Mouse (Mus musculus): ENCODE data around the gene Cyp2c65. TPM values are rescaled to one million over a fixed set of nuclear protein-coding genes. Genes with fewer than 3 reads are reported as not detected.

Gene Cyp2c65
- polyA plus RNA-seq (2017; shearing (Covaris generic)): not detected

DNA sequence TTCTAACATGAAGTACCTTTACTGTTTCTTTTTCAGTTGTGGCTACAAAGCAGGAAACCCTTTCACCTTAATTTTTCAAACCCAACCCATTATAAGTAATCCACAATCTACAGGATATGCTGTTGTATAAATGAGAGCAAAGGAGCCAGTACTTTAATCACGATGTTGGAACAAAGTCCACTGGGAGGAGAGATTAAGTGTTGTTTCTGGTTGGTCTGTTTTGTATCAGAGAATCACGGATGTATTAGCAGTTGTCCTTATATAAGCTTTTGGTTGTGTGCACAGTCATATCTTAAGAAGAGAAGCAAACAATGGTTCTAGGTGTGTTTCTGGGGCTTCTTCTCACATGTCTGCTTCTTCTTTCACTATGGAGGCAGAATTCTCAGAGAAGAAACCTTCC lies at the start of gene Cyp2c65:
Gene Cyp2c65 (plus strand): TSS at position 297 of the 400 bp plus-strand sequence.

DNA sequence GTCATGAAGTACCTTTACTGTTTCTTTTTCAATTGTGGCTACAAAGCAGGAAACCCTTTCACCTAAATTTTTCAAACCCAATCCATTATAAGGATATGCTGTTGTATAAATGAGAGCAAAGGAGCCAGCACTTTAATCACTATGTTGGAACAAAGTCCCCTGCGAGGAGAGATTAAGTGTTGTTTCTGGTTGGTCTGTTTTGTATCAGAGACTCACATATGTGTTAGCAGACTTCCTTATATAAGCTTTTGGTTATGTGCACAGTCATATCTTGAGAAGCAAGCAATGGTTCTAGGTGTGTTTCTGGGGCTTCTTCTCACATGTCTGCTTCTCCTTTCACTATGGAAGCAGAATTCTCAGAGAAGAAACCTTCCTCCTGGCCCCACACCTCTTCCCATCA lies 52.8 kb downstream of the Cyp2c65 start, which contains the start of gene Cyp2c66:
Gene Cyp2c66 (plus strand): TSS at position 255 of the 400 bp plus-strand sequence.

Other genes with a start within 250 kb of the Cyp2c65 start
- 13.8 TPM for gene Noc3l, start 241.8 kb upstream of the Cyp2c65 start, polyA plus RNA-seq (2017; shearing (Covaris generic))
- 0.42 TPM for gene Tbc1d12, start 224.4 kb upstream of the Cyp2c65 start, polyA plus RNA-seq (2017; shearing (Covaris generic))
- 11.6 TPM for gene Hells, start 130.1 kb upstream of the Cyp2c65 start, polyA plus RNA-seq (2017; shearing (Covaris generic))
- not detected for gene Cyp2c55, start 54.0 kb upstream of the Cyp2c65 start, polyA plus RNA-seq (2017; shearing (Covaris generic))
- not detected for gene Cyp2c66, start 52.9 kb downstream of the Cyp2c65 start, polyA plus RNA-seq (2017; shearing (Covaris generic))
- gene Cyp2c29, start 208.4 kb downstream of the Cyp2c65 start, polyA plus RNA-seq (2017; shearing (Covaris generic)): not detected